Mouse (Mus musculus) small intestine, adult 2 months (tissue): ENCODE data around the gene Cdk1. TPM values are rescaled to one million over a fixed set of nuclear protein-coding genes. Genes with fewer than 3 reads are reported as not detected.

Experiments used
- H3K27ac ChIP-seq: fragments of 200-500 bp; 2 replicates; pipeline ENCODE4 v1.5.1; 2012; ENCODE audit warnings: low read depth, low read length, control low read depth, inconsistent platforms; ENCODE audit not compliant: insufficient read depth
- H3K27me3 ChIP-seq: fragments of 200-500 bp; 2 replicates; pipeline ENCODE4 v1.6.1; 2012; ENCODE audit warnings: mild to moderate bottlenecking, moderate library complexity, low read length, inconsistent platforms; ENCODE audit not compliant: control insufficient read depth, insufficient read depth
- H3K36me3 ChIP-seq: fragments of 200-500 bp; 2 replicates; pipeline ENCODE4 v1.6.1; 2012; ENCODE audit warnings: mild to moderate bottlenecking, low read length, control low read depth, inconsistent platforms; ENCODE audit not compliant: control insufficient read depth, insufficient read depth
- H3K4me1 ChIP-seq: fragments of 200-500 bp; 2 replicates; pipeline ENCODE4 v1.6.1; 2012; ENCODE audit warnings: low read length, inconsistent platforms, mixed read lengths; ENCODE audit not compliant: control insufficient read depth, insufficient read depth, insufficient read length
- H3K4me3 ChIP-seq: fragments of 200-500 bp; 2 replicates; pipeline ENCODE4 v1.5.1; 2012; ENCODE audit warnings: low read depth, mild to moderate bottlenecking, control low read depth, inconsistent platforms, low read length, moderate library complexity
- CTCF ChIP-seq: fragments of 200-500 bp; IDR thresholded peaks from 2 replicates; pipeline ENCODE4 v1.5.1; 2012; ENCODE audit warnings: low read depth, mild to moderate bottlenecking, control low read depth, inconsistent platforms, low read length, moderate library complexity, mixed read lengths; ENCODE audit not compliant: insufficient replicate concordance, insufficient read length; ENCODE audit errors: extremely low read depth
- POLR2A ChIP-seq: fragments of 200-500 bp; IDR thresholded peaks from 2 replicates; pipeline ENCODE4 v1.6.1; 2012; ENCODE audit warnings: low read depth, mild to moderate bottlenecking, control low read depth, inconsistent platforms, low read length, moderate library complexity
- WGBS: fragments of 180-500 bp; shearing (Covaris S2); methylation state at CpG from one replicate; pipeline ENCODE4 v1.1.7; 2018; 5-methylcytosine and 5-hydroxymethylcytosine counted together
- polyA plus RNA-seq: library from polyadenylated mRNA; depleted of rRNA; stranded (reverse); fragments of >200 nt; gene quantifications from 2 replicates; pipeline ENCODE4 v1.2.3, GENCODE M21; 2012

Gene Cdk1
- polyA plus RNA-seq, 1 experiment: 25.3 TPM

DNA sequence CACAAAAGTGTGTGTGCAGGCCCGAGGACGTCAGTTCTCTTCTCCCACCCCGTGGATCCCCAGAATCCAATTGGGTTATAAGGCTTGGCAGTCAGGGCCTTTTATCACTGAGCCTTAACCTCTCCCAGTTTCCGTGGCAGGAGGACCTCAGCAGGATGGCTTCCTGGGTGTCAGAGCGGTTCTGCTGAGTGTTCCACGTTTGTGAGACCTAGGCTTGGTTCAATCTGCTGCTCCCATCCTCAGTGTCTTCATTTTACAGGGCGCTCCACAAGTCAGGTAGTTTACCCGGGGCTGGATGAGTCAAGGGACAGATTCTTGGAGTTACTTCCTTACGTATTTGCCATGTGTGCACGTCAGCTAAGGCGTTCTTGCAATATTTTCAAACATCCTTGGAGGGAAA is 19.5 kb downstream of the Cdk1 start:
- no peak overlapping the region for H3K4me3 ChIP-seq
- 88% methylated on average over 11 of the region's 11 CpGs for WGBS
- H3K27ac ChIP-seq: no peak overlapping the region
- no peaks in the 10 kb centered on the region for H3K4me1 ChIP-seq
- H3K36me3 ChIP-seq: peaks cover 10% of the 10 kb centered on the region
- no peaks in the 10 kb centered on the region for H3K27me3 ChIP-seq
- TF ChIP-seq CTCF: no peak
- TF ChIP-seq POLR2A: no peak

GRCm38 (mm10) chr10:69331231-69331630 is 21.5 kb downstream of the Cdk1 start:
- Histone ChIP-seq H3K27ac (no peak overlapping the region), H3K27me3 (no peaks in the 10 kb centered on the region), H3K4me1 (0 out of 2 replicates have a peak, but pooled peaks cover 1% of the 10 kb centered on the region), H3K4me3 (no peak overlapping the region), H3K36me3 (peaks cover under 1% of the 10 kb centered on the region; the same call in 1 of the 2 replicates)
- TF ChIP-seq CTCF (no peak), POLR2A (no peak)
- WGBS: 61% methylated on average over 6 of the region's 6 CpGs

DNA sequence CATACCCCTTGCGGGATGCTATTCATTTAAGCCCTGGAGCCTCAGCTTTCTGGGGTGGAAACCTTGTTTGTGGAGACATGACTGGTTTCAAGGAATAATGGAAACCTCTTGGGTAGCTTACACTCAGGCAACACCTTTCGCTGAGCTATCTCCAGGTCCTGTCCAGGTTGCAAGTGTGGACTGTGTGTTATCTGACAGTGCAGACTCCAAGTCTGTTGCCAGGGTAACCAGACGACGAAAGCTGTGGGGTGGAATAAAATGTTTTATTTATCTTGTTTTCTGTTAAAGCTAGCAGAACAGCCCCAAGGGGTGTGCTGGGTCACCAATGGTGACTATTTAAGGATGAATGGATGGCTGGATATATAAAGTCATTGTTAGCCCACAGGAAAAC is 24.1 kb downstream of the Cdk1 start:
- no peaks in the 10 kb centered on the region; the same call in 1 of the 2 replicates for H3K36me3 ChIP-seq
- WGBS: 68% methylated on average over 4 of the region's 4 CpGs
- no peak overlapping the region for H3K27ac ChIP-seq
- no peaks in the 10 kb centered on the region for H3K27me3 ChIP-seq
- 0 out of 2 replicates have a peak, but pooled peaks cover 1% of the 10 kb centered on the region for H3K4me1 ChIP-seq
- no peak overlapping the region for H3K4me3 ChIP-seq
- no peak for TF ChIP-seq CTCF
- TF ChIP-seq POLR2A: no peak

- WGBS: 70% methylated on average over 12 of the region's 12 CpGs
Measured at GRCm38 (mm10) chr10:69328029-69328655, 24.6 kb downstream of the Cdk1 start.

DNA sequence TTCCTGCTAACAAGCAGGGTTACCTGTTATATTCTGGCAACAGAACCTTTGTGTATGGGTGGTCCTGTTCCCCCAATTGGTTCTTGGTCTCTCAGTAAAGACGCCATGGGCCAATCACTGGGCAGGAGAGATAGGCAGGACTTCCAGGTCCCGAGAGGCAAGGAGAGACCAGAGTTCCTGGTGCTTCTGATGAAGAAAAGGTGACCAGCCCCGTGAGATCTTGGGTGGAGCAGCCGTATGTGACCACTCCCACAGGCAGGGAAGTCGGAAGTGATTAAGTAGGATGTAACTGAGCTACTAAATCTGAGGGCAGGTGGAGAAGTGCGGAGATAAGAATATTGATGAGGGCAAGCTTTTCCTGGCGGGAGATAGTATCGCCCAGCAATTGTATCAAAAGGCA is 25.4 kb downstream of the Cdk1 start:
- 0 out of 2 replicates have a peak, but pooled peaks cover 1% of the 10 kb centered on the region for H3K4me1 ChIP-seq
- no peaks in the 10 kb centered on the region for H3K36me3 ChIP-seq
- TF ChIP-seq POLR2A (no peak), CTCF (no peak)
- 28% methylated on average over 8 of the region's 8 CpGs for WGBS
- H3K27ac ChIP-seq: no peak overlapping the region
- no peaks in the 10 kb centered on the region for H3K27me3 ChIP-seq
- no peak overlapping the region for H3K4me3 ChIP-seq

More at GRCm38 (mm10) chr10:69328029-69328655, 24.6 kb downstream of the Cdk1 start:
- H3K27ac ChIP-seq: no peak overlapping the region
- H3K27me3 ChIP-seq: no peaks in the 10 kb centered on the region
- H3K4me1 ChIP-seq: 0 out of 2 replicates have a peak, but pooled peaks cover 1% of the 10 kb centered on the region
- no peak overlapping the region for H3K4me3 ChIP-seq
- TF ChIP-seq POLR2A (no peak), CTCF (no peak)
- no peaks in the 10 kb centered on the region; the same call in 1 of the 2 replicates for H3K36me3 ChIP-seq

GRCm38 (mm10) chr10:69326433-69326832 is 26.3 kb downstream of the Cdk1 start:
- Histone ChIP-seq H3K27me3 (no peaks in the 10 kb centered on the region), H3K36me3 (no peaks in the 10 kb centered on the region), H3K4me3 (no peak overlapping the region), H3K27ac (no peak overlapping the region), H3K4me1 (0 out of 2 replicates have a peak, but pooled peaks cover 1% of the 10 kb centered on the region)
- 83% methylated on average over 3 of the region's 3 CpGs for WGBS
- TF ChIP-seq POLR2A (no peak), CTCF (no peak)

DNA sequence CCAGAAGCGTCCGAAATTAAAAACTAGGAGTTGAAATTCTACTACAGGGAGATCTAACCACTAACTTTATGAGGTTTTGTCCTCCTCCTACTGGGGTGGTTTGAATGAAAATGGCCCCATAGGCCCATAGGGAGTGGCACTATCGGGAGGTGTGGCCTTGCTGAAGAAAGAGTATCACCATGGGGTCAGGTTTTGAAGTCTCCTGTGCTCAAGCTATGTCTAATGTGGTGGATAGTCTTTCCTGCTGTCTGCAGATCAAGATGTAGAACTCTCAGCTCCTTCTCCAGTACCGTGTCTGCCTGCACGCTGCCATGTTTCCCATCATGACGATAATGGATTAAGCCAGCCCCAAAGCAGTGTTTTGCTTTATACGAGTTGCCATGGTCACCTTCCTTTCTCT is 27.9 kb downstream of the Cdk1 start:
- H3K27ac ChIP-seq: no peak overlapping the region
- WGBS: 91% methylated on average over 7 of the region's 7 CpGs
- no peak for TF ChIP-seq POLR2A
- TF ChIP-seq CTCF: no peak

GRCm38 (mm10) chr10:69323986-69324385 is 28.8 kb downstream of the Cdk1 start:
- 85% methylated on average over 13 of the region's 13 CpGs for WGBS

More for the DNA sequence above, 27.9 kb downstream of the Cdk1 start:
- H3K36me3 ChIP-seq: no peaks in the 10 kb centered on the region
- no peaks in the 10 kb centered on the region for H3K27me3 ChIP-seq
- 0 out of 2 replicates have a peak, but pooled peaks cover 1% of the 10 kb centered on the region for H3K4me1 ChIP-seq
- H3K4me3 ChIP-seq: no peak overlapping the region

More at GRCm38 (mm10) chr10:69323986-69324385, 28.8 kb downstream of the Cdk1 start:
- no peak for TF ChIP-seq CTCF
- no peak for TF ChIP-seq POLR2A
- Histone ChIP-seq H3K27me3 (no peaks in the 10 kb centered on the region), H3K36me3 (no peaks in the 10 kb centered on the region), H3K4me3 (no peak overlapping the region), H3K27ac (no peak overlapping the region), H3K4me1 (0 out of 2 replicates have a peak, but pooled peaks cover 1% of the 10 kb centered on the region)
